Comparison of ENCODE assay signal across 1 mouse cellular context in the genomic region with DNA sequence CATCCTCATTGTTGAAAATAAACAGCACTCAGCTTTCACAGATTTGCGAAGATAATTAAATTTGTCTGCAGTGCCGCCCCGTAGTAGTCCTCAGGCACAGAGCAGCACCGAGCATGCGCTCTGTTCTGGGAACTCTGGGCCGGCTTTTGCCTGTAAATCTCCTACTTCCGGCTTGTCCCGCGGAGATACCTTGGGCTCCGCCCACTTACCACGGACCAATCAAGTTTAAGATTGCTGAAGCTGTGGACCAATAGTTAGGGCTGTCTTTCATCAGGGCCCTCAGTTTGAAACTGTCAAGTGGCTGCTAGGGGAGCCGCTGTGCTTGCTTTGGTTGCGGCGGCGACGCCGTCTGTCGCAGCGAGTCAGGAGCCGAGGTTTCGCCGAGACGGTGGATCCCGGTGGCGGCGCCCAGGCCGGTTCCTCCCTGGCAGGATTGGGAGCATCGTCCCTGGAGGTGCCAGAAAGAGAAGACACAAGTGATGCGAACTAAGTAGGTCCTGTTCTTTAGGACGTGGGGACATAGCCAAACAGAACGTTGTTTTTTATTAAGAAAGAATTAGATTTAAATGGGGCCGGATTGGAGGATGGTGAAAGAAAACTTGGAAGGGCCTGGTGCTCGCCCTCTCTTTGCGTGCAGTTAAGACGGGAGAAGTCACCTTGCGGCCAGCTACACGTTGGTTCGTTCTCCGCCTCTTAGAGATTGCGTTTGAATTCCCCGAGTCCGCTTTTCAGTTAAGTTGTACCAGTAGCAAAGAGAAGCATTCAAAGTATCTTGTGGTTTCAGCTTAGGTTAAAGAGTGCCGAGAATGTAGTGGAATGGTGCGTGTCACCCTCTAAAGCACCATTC.
TF ChIP-seq lines count a peak whose summit lies in the region.

A gene (plus strand): TSS at position 253 of the 847 bp plus-strand sequence.

TF ChIP-seq in myocyte, 11 proteins besides CTCF, POLR2A, EP300 and RAD21 (continued from another document):
- no peak for TF ChIP-seq USF1 (IDR thresholded peaks at IDR 0.05; ENCODE audit: low read depth)
